In the genomic region with DNA sequence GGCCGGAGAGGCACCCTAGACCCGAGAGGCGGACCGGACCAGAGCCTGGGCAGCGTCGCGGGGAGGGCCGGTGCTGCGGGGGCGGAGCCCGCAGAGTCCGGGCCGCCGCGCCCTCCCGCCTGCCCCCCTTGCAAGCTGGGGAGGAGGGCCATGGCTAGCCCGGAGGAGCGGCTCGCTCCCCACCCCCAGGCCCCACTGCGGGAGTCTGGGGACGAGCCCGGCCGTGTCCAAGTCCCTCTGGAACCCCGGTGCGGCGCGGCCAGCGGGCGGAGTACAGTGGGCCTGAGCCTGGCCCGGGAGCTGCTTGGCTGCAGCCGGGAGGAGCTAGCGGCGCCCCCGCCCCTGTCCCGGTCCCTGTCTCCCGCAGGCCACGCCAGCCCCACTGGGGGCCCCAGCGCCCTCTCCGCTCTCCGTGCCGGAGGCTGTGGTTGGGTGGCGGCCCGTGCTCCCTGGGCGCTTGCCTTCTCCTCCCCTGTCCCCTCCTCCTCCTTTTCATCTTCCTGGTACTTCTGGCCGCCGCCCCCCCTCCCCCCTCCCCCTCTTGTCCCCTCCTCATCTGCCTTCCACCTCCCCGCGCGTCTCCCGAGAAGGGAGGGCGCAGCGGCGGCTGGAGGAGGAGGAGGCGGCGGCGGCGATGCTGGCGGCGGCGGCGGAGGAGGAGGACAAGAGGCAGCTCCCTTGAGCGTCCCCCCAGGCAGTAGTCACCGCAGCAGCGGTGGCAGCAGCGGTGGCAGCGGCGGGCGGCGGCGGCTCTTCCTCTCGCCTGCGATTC, we compare ENCODE assay signal across 9 mouse cellular contexts.
A peak's percentile ranks its signal among the peaks of the same experiment; 100 is the strongest.
DNase-seq lines count a peak whose midpoint lies in the region; ATAC-seq lines count a peak whose summit lies in the region.
"Had no signal": no experiment of that assay in that cellular context is flagged by ENCODE, and none has a peak within 500 bp of the region (broad histone marks: within the 10 kb centered on the region; RNA-seq: fewer than 3 reads in every experiment).

No protein-coding gene starts in this region.

- H3K27me3 ChIP-seq in forebrain, embryonic 10.5 days (ENCODE audit: poor library complexity, severe bottlenecking): peaks cover 95% of the 10 kb centered on the region
- peaks cover 91% of the 10 kb centered on the region for H3K27me3 ChIP-seq in heart, embryonic 15.5 days
- peaks cover 85% of the 10 kb centered on the region for H3K27me3 ChIP-seq in liver, embryonic 15.5 days
- peaks cover 19% of the 10 kb centered on the region for H3K27me3 ChIP-seq in neural tube, embryonic 14.5 days (ENCODE audit: control insufficient read depth, insufficient read depth, low read length)

- H3K9me3 ChIP-seq in forebrain, embryonic 10.5 days: no peaks in the 10 kb centered on the region
- H3K9me3 ChIP-seq in heart, embryonic 15.5 days (replicated peaks): no peaks in the 10 kb centered on the region
- H3K9me3 ChIP-seq in liver, embryonic 15.5 days (replicated peaks): no peaks in the 10 kb centered on the region
- H3K9me3 ChIP-seq in neural tube, embryonic 14.5 days (ENCODE audit: control insufficient read depth, low read length): no peaks in the 10 kb centered on the region

- H3K4me1 ChIP-seq in forebrain, embryonic 10.5 days: peaks cover 56% of the 10 kb centered on the region
- H3K4me1 ChIP-seq in heart, embryonic 15.5 days (replicated peaks): peaks cover 32% of the 10 kb centered on the region
- H3K4me1 ChIP-seq in liver, embryonic 15.5 days (replicated peaks): peaks cover 7% of the 10 kb centered on the region
- H3K4me1 ChIP-seq in neural tube, embryonic 14.5 days (ENCODE audit: control insufficient read depth, insufficient read depth, low read length): peaks cover 20% of the 10 kb centered on the region; the same call in 1 of the 2 replicates

- under 1% methylated on average over 50 of the region's 72 CpGs for WGBS in forebrain, embryonic 10.5 days
- WGBS in heart, embryonic 15.5 days: under 1% methylated on average over 56 of the region's 72 CpGs
- under 1% methylated on average over 54 of the region's 72 CpGs for WGBS in liver, embryonic 15.5 days (ENCODE audit: insufficient replicate concordance)
- WGBS in neural tube, embryonic 14.5 days: under 1% methylated on average over 34 of the region's 72 CpGs

- H3K27ac ChIP-seq in forebrain, embryonic 10.5 days: peak overlapping the region; percentile 89
- H3K27ac ChIP-seq in heart, embryonic 15.5 days: 0 out of 2 replicates have a peak overlapping the region, but pooled peaks have one; percentile 5
- no peak overlapping the region for H3K27ac ChIP-seq in liver, embryonic 15.5 days (replicated peaks)
- peak overlapping the region; percentile 90 for H3K27ac ChIP-seq in neural tube, embryonic 14.5 days (ENCODE audit: low read depth, low read length)

- peak; percentile 79 for ATAC-seq in heart, embryonic 15.5 days (replicated peaks; ENCODE audit: insufficient number of reproducible peaks, insufficient read depth, low FRiP score, low read depth)
- peak; percentile 57 for ATAC-seq in liver, embryonic 15.5 days (ENCODE audit: insufficient read depth)
- peak; percentile 82 for ATAC-seq in neural tube, embryonic 14.5 days (ENCODE audit: low read depth)

- peak overlapping the region; percentile 98 for H3K4me2 ChIP-seq in heart, embryonic 15.5 days
- H3K4me2 ChIP-seq in liver, embryonic 15.5 days: peak overlapping the region; percentile 69
- H3K4me2 ChIP-seq in neural tube, embryonic 14.5 days (ENCODE audit: low read depth, low read length): peak overlapping the region; percentile 92

- H3K4me3 ChIP-seq in forebrain, embryonic 10.5 days: peak overlapping the region; percentile 81
- H3K4me3 ChIP-seq in heart, embryonic 15.5 days: peak overlapping the region; percentile 73
- H3K4me3 ChIP-seq in liver, embryonic 15.5 days (replicated peaks): peak overlapping the region; percentile 49
- H3K4me3 ChIP-seq in neural tube, embryonic 14.5 days (ENCODE audit: low read depth, low read length): peak overlapping the region; percentile 88

- H3K9ac ChIP-seq in heart, embryonic 15.5 days: peak overlapping the region; percentile 49
- H3K9ac ChIP-seq in liver, embryonic 15.5 days: no peak overlapping the region
- peak overlapping the region; percentile 89 for H3K9ac ChIP-seq in neural tube, embryonic 14.5 days (replicated peaks; ENCODE audit: low read depth, low read length)

- H3K36me3 ChIP-seq in forebrain, embryonic 10.5 days (replicated peaks): no peaks in the 10 kb centered on the region
- H3K36me3 ChIP-seq in heart, embryonic 15.5 days: no peaks in the 10 kb centered on the region
- H3K36me3 ChIP-seq in liver, embryonic 15.5 days (replicated peaks): no peaks in the 10 kb centered on the region
- H3K36me3 ChIP-seq in neural tube, embryonic 14.5 days (ENCODE audit: control insufficient read depth, insufficient read depth, low read length): no peaks in the 10 kb centered on the region
- H3K36me3 ChIP-seq: G1E had no signal

- DNase-seq in urinary bladder, postnatal 25 days (ENCODE audit: low spot score): peak; percentile 39
- no peak for DNase-seq in urinary bladder, postnatal 10 days (ENCODE audit: low spot score)
- peak; percentile 78 for DNase-seq in forebrain, embryonic 10.5 days (ENCODE audit: extremely low spot score, low spot score)
- DNase-seq in kidney, postnatal 25 days: peak; percentile 58 to 78
- DNase-seq in thymus, postnatal 14 days: peak; percentile 60
